In the genomic region with DNA sequence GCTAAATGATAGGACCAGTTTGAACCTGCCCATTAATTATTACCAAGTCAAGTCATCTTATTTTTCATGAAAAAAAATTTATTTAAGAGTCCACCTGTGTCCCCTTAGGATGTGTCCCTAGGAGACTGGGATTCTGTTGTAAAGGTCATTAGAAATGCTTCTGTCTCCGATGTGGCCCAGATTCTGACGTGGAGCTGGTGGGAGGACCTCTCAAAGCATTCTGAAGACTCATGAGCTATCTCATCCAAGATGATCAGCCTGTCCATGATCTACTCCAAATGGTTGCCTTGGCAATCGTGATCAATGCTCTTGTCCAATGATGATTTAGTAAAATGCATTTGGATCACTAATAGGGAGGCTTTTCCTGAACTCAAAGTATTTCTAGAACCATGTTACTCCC, we compare ENCODE assay signal across 19 mouse cellular contexts.
"Had no signal": no experiment of that assay in that cellular context is flagged by ENCODE, and none has a peak within 500 bp of the region (broad histone marks: within the 10 kb centered on the region; RNA-seq: fewer than 3 reads in every experiment).

No protein-coding gene starts in this region.

- H3K36me3 ChIP-seq: kidney, embryonic 15.5 days; midbrain, embryonic 12.5 days; midbrain, embryonic 15.5 days; neural tube, embryonic 12.5 days; neural tube, embryonic 15.5 days had no signal

- H3K27me3 ChIP-seq: kidney, embryonic 15.5 days; midbrain, embryonic 12.5 days; midbrain, embryonic 15.5 days; neural tube, embryonic 12.5 days; neural tube, embryonic 15.5 days had no signal

- ATAC-seq: midbrain, embryonic 15.5 days had no signal

- H3K4me3 ChIP-seq: kidney, embryonic 15.5 days; left cerebral cortex, adult 2 months; midbrain, embryonic 12.5 days; midbrain, embryonic 15.5 days; neural tube, embryonic 12.5 days; neural tube, embryonic 15.5 days had no signal

- H3K27ac ChIP-seq: left cerebral cortex, adult 2 months; liver, embryonic 14.5 days; macrophage; midbrain, embryonic 12.5 days; midbrain, embryonic 15.5 days; neural tube, embryonic 12.5 days; neural tube, embryonic 15.5 days had no signal

- DNase-seq: kidney, adult 8-10 months; kidney, postnatal 10 days; layer of hippocampus, postnatal 36 days; lung, adult 18-20 months; lung, postnatal 14 days; right cerebral cortex, adult 18-20 months; right cerebral cortex, postnatal 14 days; right cerebral cortex, postnatal 4 days; thymus, adult 18-20 months; thymus, postnatal 36 days had no signal

- H3K9ac ChIP-seq: kidney, embryonic 15.5 days; liver, embryonic 14.5 days; midbrain, embryonic 12.5 days; midbrain, embryonic 15.5 days; neural tube, embryonic 12.5 days; neural tube, embryonic 15.5 days had no signal

- H3K4me2 ChIP-seq: kidney, embryonic 15.5 days; liver, embryonic 11.5 days; midbrain, embryonic 12.5 days; midbrain, embryonic 15.5 days; neural tube, embryonic 12.5 days; neural tube, embryonic 15.5 days had no signal

- H3K9me3 ChIP-seq: midbrain, embryonic 12.5 days; midbrain, embryonic 15.5 days; neural tube, embryonic 12.5 days; neural tube, embryonic 15.5 days had no signal

- H3K4me1 ChIP-seq: midbrain, embryonic 15.5 days; neural tube, embryonic 12.5 days; neural tube, embryonic 15.5 days had no signal
